Mouse (Mus musculus): ENCODE measurements around the gene Ankk1. TPM values are rescaled to one million over a fixed set of nuclear protein-coding genes. Genes with fewer than 3 reads are reported as not detected.

Ankk1 gene
- total and polyA plus RNA-seq, 3 experiments: 0.13 to 0.52 (median 0.36) TPM

GRCm38 (mm10) chr9:49392242-49392641 lies 34.6 kb downstream of the Ankk1 start:
- Histone ChIP-seq H3K9me3 (replicated peaks; ENCODE audit: low read length) (no peaks in the 10 kb centered on the region), H3K36me3 (replicated peaks in 1 of 2; ENCODE audit: control insufficient read depth in 1 of 2, insufficient read depth in 1 of 2, low read length in 1 of 2) (no peaks in the 10 kb centered on the region), H3K9ac (ENCODE audit: insufficient read depth, low read depth) (no peak overlapping the region), H3K4me2 (ENCODE audit: insufficient read depth, low read depth, poor library complexity, severe bottlenecking) (no peak overlapping the region), H3K27me3 (replicated peaks) (peaks cover 5% of the 10 kb centered on the region), H3K4me3 (replicated peaks in 1 of 3; ENCODE audit: low read depth in 2 of 3, low read length in 2 of 3, poor library complexity in 1 of 3) (no peak overlapping the region), H3K27ac (ENCODE audit: insufficient read depth, low read depth) (no peak overlapping the region), H3K79me2 (replicated peaks; ENCODE audit: control insufficient read depth, extremely low read depth, insufficient read depth, poor library complexity, severe bottlenecking) (no peaks in the 10 kb centered on the region), H3K4me1 (ENCODE audit: control insufficient read depth in 1 of 2, insufficient read depth in 2 of 2) (no peaks in the 10 kb centered on the region)
- TF ChIP-seq SIN3A (IDR thresholded peaks at IDR 0.05; ENCODE audit: low read length) (no peak), JUND (conservative IDR thresholded peaks at IDR 0.05; ENCODE audit: low read depth, low read length) (no peak), ZMIZ1 (IDR thresholded peaks at IDR 0.05; ENCODE audit: low read depth, low read length) (no peak), ZC3H11A (IDR thresholded peaks at IDR 0.05; ENCODE audit: low read depth, low read length) (no peak), POLR2AphosphoS2 (IDR thresholded peaks at IDR 0.05; ENCODE audit: low read depth, low read length) (no peak), USF1 (IDR thresholded peaks at IDR 0.05; ENCODE audit: low read depth, low read length) (no peak), ZNF384 (IDR thresholded peaks at IDR 0.05; ENCODE audit: low read depth, low read length) (no peak), EP300 (IDR thresholded peaks at IDR 0.05; ENCODE audit: low read length) (no peak), SMC3 (IDR thresholded peaks at IDR 0.05; ENCODE audit: low read depth, low read length) (no peak), ETS1 (conservative IDR thresholded peaks at IDR 0.05; ENCODE audit: low read depth, low read length) (no peak), MEF2A (IDR thresholded peaks at IDR 0.05; ENCODE audit: borderline replicate concordance, low read depth, low read length) (no peak)
- dilution Hi-C loops (cut with MboI; ENCODE audit: extremely low pct_ligation_motif_present, extremely low pct_unique_long_range_greater_than_20kb, low sequenced_read_pairs) (no loop called here), in situ Hi-C loops (cut with MboI; ENCODE audit: low pct_ligation_motif_present, low pct_unique_long_range_greater_than_20kb, low sequenced_read_pairs) (no loop called here)
- no peak for DNase-seq (ENCODE audit: extremely low read depth)

DNA sequence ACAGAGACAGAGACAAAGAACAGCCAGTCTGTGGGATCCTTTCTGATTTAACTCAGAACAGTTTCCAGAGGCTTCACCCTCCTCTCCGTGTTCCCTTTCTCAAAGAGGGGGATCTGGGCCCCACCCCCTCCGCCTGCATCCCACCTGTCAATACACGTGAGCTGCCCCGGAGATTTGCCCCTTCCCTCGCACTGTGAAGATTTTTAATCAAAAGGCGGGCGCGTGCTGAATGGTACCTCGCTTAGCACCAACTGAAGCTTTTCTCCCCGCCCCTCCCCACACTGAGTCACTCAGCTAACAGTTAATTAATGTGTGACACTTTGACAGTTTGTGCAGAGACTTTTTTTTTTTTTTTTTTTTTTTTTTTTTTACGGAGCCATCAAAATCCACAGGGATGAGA lies 40.7 kb downstream of the Ankk1 start:
- Histone ChIP-seq H3K79me2 (replicated peaks; ENCODE audit: control insufficient read depth, extremely low read depth, insufficient read depth, poor library complexity, severe bottlenecking) (no peaks in the 10 kb centered on the region), H3K27ac (ENCODE audit: insufficient read depth, low read depth) (no peak overlapping the region), H3K27me3 (replicated peaks) (no peaks in the 10 kb centered on the region), H3K9ac (ENCODE audit: insufficient read depth, low read depth) (no peak overlapping the region), H3K4me2 (ENCODE audit: insufficient read depth, low read depth, poor library complexity, severe bottlenecking) (no peak overlapping the region), H3K4me3 (replicated peaks in 1 of 3; ENCODE audit: low read depth in 2 of 3, low read length in 2 of 3, poor library complexity in 1 of 3) (no peak overlapping the region), H3K4me1 (ENCODE audit: control insufficient read depth in 1 of 2, insufficient read depth in 2 of 2) (no peaks in the 10 kb centered on the region), H3K9me3 (replicated peaks; ENCODE audit: low read length) (no peaks in the 10 kb centered on the region), H3K36me3 (replicated peaks in 1 of 2; ENCODE audit: control insufficient read depth in 1 of 2, insufficient read depth in 1 of 2, low read length in 1 of 2) (no peaks in the 10 kb centered on the region)
- no peak for TF ChIP-seq ETS1 (conservative IDR thresholded peaks at IDR 0.05; ENCODE audit: low read depth, low read length)
- TF ChIP-seq ZKSCAN1 (IDR thresholded peaks at IDR 0.05; ENCODE audit: borderline replicate concordance, low read depth, low read length): no peak
- no peak for TF ChIP-seq TBP (conservative IDR thresholded peaks at IDR 0.05; ENCODE audit: low read depth, low read length)
- TF ChIP-seq MAX (IDR thresholded peaks at IDR 0.05; ENCODE audit: low read length): no peak
- TF ChIP-seq MYC (IDR thresholded peaks at IDR 0.05; ENCODE audit: low read depth, low read length): no peak
- no peak for TF ChIP-seq NRF1 (IDR thresholded peaks at IDR 0.05; ENCODE audit: low read depth, low read length)
- in situ Hi-C loops (cut with MboI; ENCODE audit: low pct_ligation_motif_present, low pct_unique_long_range_greater_than_20kb, low sequenced_read_pairs): no loop called here
- no peak for DNase-seq (ENCODE audit: extremely low read depth)
- dilution Hi-C loops (cut with MboI; ENCODE audit: extremely low pct_ligation_motif_present, extremely low pct_unique_long_range_greater_than_20kb, low sequenced_read_pairs): no loop called here

Data from CH12.LX (cell line).